Mouse (Mus musculus) stomach, postnatal 0 days (tissue): ENCODE results near the gene Kcnma1.

Experiments
- CTCF ChIP-seq: IDR thresholded peaks from 2 replicates; pipeline ENCODE4 v1.5.1; 2016; ENCODE audit warnings: antibody characterized with exemption, low read depth, mild to moderate bottlenecking, moderate library complexity
- EP300 ChIP-seq: optimal IDR thresholded peaks from 2 replicates; pipeline ENCODE3; 2016; ENCODE audit warnings: antibody characterized with exemption

DNA sequence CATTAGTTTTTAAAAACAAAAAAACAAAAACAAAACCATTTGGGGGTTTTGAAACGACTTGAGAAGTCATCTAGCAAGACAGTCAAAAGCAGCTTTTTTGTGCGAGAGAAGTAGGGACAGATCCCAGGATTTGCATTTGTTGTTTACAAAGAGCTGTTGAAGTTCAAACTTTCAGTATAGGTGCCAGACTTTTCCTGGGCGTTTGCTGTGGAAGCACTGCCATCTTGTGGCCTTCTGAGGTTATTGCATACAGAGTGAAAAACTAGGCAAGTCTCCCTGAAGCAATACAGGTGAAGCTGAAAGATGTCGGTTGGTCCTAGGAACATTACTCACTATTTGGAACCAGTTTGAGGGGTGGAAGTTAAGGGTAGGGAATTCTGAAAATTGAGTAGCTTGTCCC, 484.6 kb downstream of the Kcnma1 start:
- peak; percentile 95 for TF ChIP-seq CTCF
- TF ChIP-seq EP300: no peak
